Mouse (Mus musculus): ENCODE results near the gene Cbln3. TPM values are rescaled to one million over a fixed set of nuclear protein-coding genes. Genes with fewer than 3 reads are reported as not detected.

The Cbln3 gene
- polyA plus RNA-seq (2012; ENCODE audit: insufficient read depth, insufficient read length, missing spikeins): not detected in 2 replicates

GRCm38 (mm10) chr14:55884166-55884565 lies at the start of gene Cbln3:
Cbln3 (minus strand) TSS chr14:55884392.
- Histone ChIP-seq H3K4me3 (ENCODE audit: insufficient read depth, low read depth, low read length) (peak within 1 kb of the TSS; percentile 79), H3K4me1 (ENCODE audit: control insufficient read depth, insufficient read depth, insufficient read length, low read length) (peaks cover 5% of the 10 kb centered on the region), H3K27ac (replicated peaks; ENCODE audit: low read depth, low read length) (peak within 1 kb of the TSS; percentile 80)

GRCm38 (mm10) chr14:55933586-55933985 lies 49.4 kb upstream of the Cbln3 start:
- Histone ChIP-seq H3K4me3 (ENCODE audit: insufficient read depth, low read depth, low read length) (no peak overlapping the region), H3K4me1 (ENCODE audit: control insufficient read depth, insufficient read depth, insufficient read length, low read length) (no peaks in the 10 kb centered on the region), H3K27ac (replicated peaks; ENCODE audit: low read depth, low read length) (peak overlapping the region; percentile 69; the same call in 1 of the 2 replicates)

GRCm38 (mm10) chr14:55929263-55929997 lies 45.2 kb upstream of the Cbln3 start:
- H3K27ac ChIP-seq (replicated peaks; ENCODE audit: low read depth, low read length): no peak overlapping the region
- no peaks in the 10 kb centered on the region for H3K4me1 ChIP-seq (ENCODE audit: control insufficient read depth, insufficient read depth, insufficient read length, low read length)
- H3K4me3 ChIP-seq (ENCODE audit: insufficient read depth, low read depth, low read length): no peak overlapping the region

GRCm38 (mm10) chr14:55926847-55927246 lies 42.7 kb upstream of the Cbln3 start:
- no peak overlapping the region for H3K27ac ChIP-seq (replicated peaks; ENCODE audit: low read depth, low read length)
- H3K4me1 ChIP-seq (ENCODE audit: control insufficient read depth, insufficient read depth, insufficient read length, low read length): no peaks in the 10 kb centered on the region
- H3K4me3 ChIP-seq (ENCODE audit: insufficient read depth, low read depth, low read length): no peak overlapping the region

- H3K27ac ChIP-seq (replicated peaks; ENCODE audit: low read depth, low read length): no peak overlapping the region
- H3K4me1 ChIP-seq (ENCODE audit: control insufficient read depth, insufficient read depth, insufficient read length, low read length): no peaks in the 10 kb centered on the region
- no peak overlapping the region for H3K4me3 ChIP-seq (ENCODE audit: insufficient read depth, low read depth, low read length)
These were observed 38.5 kb upstream of the Cbln3 start for GRCm38 (mm10) chr14:55922475-55923232.

GRCm38 (mm10) chr14:55918240-55919082 lies 34.3 kb upstream of the Cbln3 start:
- H3K4me1 ChIP-seq (ENCODE audit: control insufficient read depth, insufficient read depth, insufficient read length, low read length): no peaks in the 10 kb centered on the region
- no peak overlapping the region for H3K4me3 ChIP-seq (ENCODE audit: insufficient read depth, low read depth, low read length)
- H3K27ac ChIP-seq (replicated peaks; ENCODE audit: low read depth, low read length): no peak overlapping the region

GRCm38 (mm10) chr14:55913406-55913805 lies 29.2 kb upstream of the Cbln3 start:
- no peaks in the 10 kb centered on the region for H3K4me1 ChIP-seq (ENCODE audit: control insufficient read depth, insufficient read depth, insufficient read length, low read length)
- no peak overlapping the region for H3K4me3 ChIP-seq (ENCODE audit: insufficient read depth, low read depth, low read length)
- H3K27ac ChIP-seq (replicated peaks; ENCODE audit: low read depth, low read length): no peak overlapping the region

- H3K4me1 ChIP-seq (ENCODE audit: control insufficient read depth, insufficient read depth, insufficient read length, low read length): 0 out of 2 replicates have a peak, but pooled peaks cover 2% of the 10 kb centered on the region
- no peak overlapping the region for H3K27ac ChIP-seq (replicated peaks; ENCODE audit: low read depth, low read length)
- H3K4me3 ChIP-seq (ENCODE audit: insufficient read depth, low read depth, low read length): no peak overlapping the region
These were observed 21.3 kb upstream of the Cbln3 start for GRCm38 (mm10) chr14:55905518-55905917.

GRCm38 (mm10) chr14:55900414-55900755 lies 16.2 kb upstream of the Cbln3 start:
- Histone ChIP-seq H3K4me1 (ENCODE audit: control insufficient read depth, insufficient read depth, insufficient read length, low read length) (0 out of 2 replicates have a peak, but pooled peaks cover 3% of the 10 kb centered on the region), H3K4me3 (ENCODE audit: insufficient read depth, low read depth, low read length) (peak overlapping the region; percentile 71), H3K27ac (replicated peaks; ENCODE audit: low read depth, low read length) (peak overlapping the region; percentile 22)

GRCm38 (mm10) chr14:55899701-55900413 lies 15.7 kb upstream of the Cbln3 start, which contains the start of gene Sdr39u1:
Sdr39u1 (minus strand) TSS chr14:55900293.
- peak within 1 kb of the TSS; percentile 71 for H3K27ac ChIP-seq (replicated peaks; ENCODE audit: low read depth, low read length)
- H3K4me1 ChIP-seq (ENCODE audit: control insufficient read depth, insufficient read depth, insufficient read length, low read length): 0 out of 2 replicates have a peak, but pooled peaks cover 3% of the 10 kb centered on the region
- H3K4me3 ChIP-seq (ENCODE audit: insufficient read depth, low read depth, low read length): peak within 1 kb of the TSS; percentile 71

GRCm38 (mm10) chr14:55898947-55899346 lies 14.8 kb upstream of the Cbln3 start:
- H3K27ac ChIP-seq (replicated peaks; ENCODE audit: low read depth, low read length): no peak overlapping the region
- 0 out of 2 replicates have a peak, but pooled peaks cover 3% of the 10 kb centered on the region for H3K4me1 ChIP-seq (ENCODE audit: control insufficient read depth, insufficient read depth, insufficient read length, low read length)
- peak overlapping the region; percentile 71 for H3K4me3 ChIP-seq (ENCODE audit: insufficient read depth, low read depth, low read length)

- Histone ChIP-seq H3K27ac (replicated peaks; ENCODE audit: low read depth, low read length) (0 out of 2 replicates have a peak overlapping the region, but pooled peaks have one; percentile 3), H3K4me1 (ENCODE audit: control insufficient read depth, insufficient read depth, insufficient read length, low read length) (0 out of 2 replicates have a peak, but pooled peaks cover 3% of the 10 kb centered on the region), H3K4me3 (ENCODE audit: insufficient read depth, low read depth, low read length) (no peak overlapping the region)
These were observed 13.5 kb upstream of the Cbln3 start for GRCm38 (mm10) chr14:55897671-55898070.

GRCm38 (mm10) chr14:55886571-55887382 lies 2.6 kb upstream of the Cbln3 start:
- peaks cover 5% of the 10 kb centered on the region for H3K4me1 ChIP-seq (ENCODE audit: control insufficient read depth, insufficient read depth, insufficient read length, low read length)
- no peak overlapping the region for H3K27ac ChIP-seq (replicated peaks; ENCODE audit: low read depth, low read length)
- H3K4me3 ChIP-seq (ENCODE audit: insufficient read depth, low read depth, low read length): peak overlapping the region; percentile 79; the same call in 1 of the 2 replicates

Measured in brown adipose tissue, adult 24 weeks (tissue).